Mouse (Mus musculus): ENCODE data around the gene Actl6b.

Actl6b gene

DNA sequence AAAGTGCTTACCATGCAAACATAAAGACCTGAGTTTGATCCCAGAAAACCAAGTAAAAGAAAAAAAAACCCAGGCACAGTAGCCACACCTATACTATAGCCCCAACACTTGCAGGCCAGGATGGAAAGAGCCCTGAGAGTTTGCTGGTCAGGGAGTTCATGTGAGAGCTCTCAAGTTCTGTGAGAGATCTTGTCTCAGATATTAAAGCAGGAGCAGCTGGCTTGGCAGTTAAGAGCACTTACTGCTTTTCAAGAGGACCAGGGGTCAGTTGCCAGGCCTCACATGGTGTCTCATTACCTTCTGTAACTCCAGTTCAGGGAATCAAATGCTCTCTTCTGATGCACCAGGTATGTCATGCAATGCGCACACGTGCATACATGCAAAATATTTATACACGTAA lies 18.6 kb upstream of the Actl6b start:
- H3K27me3 ChIP-seq (ENCODE audit: control insufficient read depth, insufficient read depth, low read length, poor library complexity, severe bottlenecking), result no peaks in the 10 kb centered on the region
- no peak for DNase-seq (ENCODE audit: low read depth, low spot score)
- peaks cover 3% of the 10 kb centered on the region; the same call in 1 of the 2 replicates for H3K36me3 ChIP-seq (ENCODE audit: control insufficient read depth, insufficient read depth, low read length, poor library complexity, severe bottlenecking)

DNA sequence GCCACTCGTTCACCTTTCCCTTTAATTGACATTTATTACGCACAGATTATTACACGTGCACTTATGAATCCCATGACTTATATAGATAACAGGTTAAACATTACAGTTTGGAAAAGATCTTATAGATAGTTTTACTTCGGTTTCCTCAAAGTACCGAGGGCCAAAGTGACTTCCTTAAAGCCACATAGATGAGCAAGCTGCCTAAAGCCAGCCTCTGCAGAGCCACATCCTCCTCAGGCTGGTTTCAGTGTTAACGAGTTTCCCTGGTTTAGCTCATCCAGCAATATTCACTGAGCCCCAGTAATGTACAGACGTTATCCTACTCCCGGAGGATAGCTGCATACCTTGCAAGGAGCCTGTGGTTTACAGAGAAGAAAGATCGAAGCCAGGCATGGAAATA lies 18.0 kb upstream of the Actl6b start:
- Histone ChIP-seq H3K27me3 (ENCODE audit: control insufficient read depth, insufficient read depth, low read length, poor library complexity, severe bottlenecking) (no peaks in the 10 kb centered on the region), H3K36me3 (ENCODE audit: control insufficient read depth, insufficient read depth, low read length, poor library complexity, severe bottlenecking) (no peaks in the 10 kb centered on the region)
- DNase-seq (ENCODE audit: low read depth, low spot score), result no peak

DNA sequence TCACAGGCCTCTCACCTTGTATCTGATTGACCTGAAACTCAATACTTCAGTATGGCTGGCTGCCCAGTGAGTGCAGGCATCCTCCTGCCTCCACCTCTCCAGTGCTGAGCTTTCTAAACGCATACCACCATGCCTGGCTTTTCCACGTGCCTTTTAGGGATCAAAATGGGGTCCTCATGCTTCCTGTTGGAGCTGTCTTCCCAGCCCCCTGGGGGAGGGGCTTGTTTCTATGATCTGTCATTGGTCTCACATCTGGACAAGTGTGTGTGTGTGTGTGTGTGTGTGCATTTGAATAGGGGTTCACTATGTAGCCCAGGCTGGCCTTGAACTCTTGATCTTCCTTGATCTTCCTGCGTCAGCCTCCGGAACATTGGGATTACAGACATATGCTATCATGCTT lies 15.9 kb upstream of the Actl6b start:
- DNase-seq (ENCODE audit: low read depth, low spot score), result no peak
- Histone ChIP-seq H3K27me3 (ENCODE audit: control insufficient read depth, insufficient read depth, low read length, poor library complexity, severe bottlenecking) (no peaks in the 10 kb centered on the region), H3K36me3 (ENCODE audit: control insufficient read depth, insufficient read depth, low read length, poor library complexity, severe bottlenecking) (no peaks in the 10 kb centered on the region)

DNA sequence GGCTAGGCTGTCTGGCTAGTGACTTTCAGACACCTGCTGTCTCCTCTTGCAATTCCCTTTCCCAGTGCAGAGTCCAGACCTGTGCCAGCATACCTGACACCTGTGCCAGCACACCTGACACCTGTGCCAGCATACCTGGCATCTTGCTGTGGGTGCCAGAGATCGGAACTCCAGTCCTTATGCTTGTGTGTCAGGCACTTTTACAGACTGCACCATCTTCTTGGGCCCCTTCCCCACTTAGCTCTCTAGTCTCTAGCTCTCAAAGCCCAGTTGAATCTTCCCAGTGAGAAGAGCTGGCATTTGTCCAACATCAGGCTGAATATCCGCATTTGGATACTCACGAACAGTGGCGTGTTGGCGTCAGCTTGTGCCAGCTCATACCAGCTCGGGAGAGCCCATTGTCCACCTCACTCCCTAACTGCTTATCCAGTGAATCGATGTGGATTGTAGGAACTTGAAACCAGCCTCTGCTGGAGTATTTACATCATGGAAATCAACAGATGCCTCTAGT lies 14.0 kb upstream of the Actl6b start:
- no peak for DNase-seq (ENCODE audit: low read depth, low spot score)
- H3K36me3 ChIP-seq (ENCODE audit: control insufficient read depth, insufficient read depth, low read length, poor library complexity, severe bottlenecking), result no peaks in the 10 kb centered on the region

DNA sequence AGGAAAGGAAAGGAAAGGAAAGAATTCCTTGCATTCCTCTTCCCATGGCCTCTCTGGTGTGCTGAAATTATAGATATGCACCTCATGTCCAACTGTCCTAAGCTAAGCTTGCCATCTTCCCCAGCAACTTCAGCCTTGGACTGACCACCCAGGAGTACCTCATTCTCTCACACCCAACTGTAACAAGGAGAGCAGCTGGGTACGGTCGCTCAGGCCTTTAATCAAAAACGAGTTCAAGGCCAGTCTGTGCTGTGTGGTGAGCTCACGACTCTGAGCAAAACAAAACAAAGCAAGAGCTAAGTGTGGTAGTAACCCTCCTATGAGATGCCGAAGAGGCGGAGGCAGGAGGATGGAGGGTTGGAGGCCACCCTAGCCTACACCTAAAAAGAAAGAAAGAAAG lies 12.3 kb upstream of the Actl6b start:
- DNase-seq (ENCODE audit: low read depth, low spot score), result no peak
- H3K36me3 ChIP-seq (ENCODE audit: control insufficient read depth, insufficient read depth, low read length, poor library complexity, severe bottlenecking), result no peaks in the 10 kb centered on the region

More for the DNA sequence above, 14.0 kb upstream of the Actl6b start:
- H3K27me3 ChIP-seq (ENCODE audit: control insufficient read depth, insufficient read depth, low read length, poor library complexity, severe bottlenecking), result no peaks in the 10 kb centered on the region

DNA sequence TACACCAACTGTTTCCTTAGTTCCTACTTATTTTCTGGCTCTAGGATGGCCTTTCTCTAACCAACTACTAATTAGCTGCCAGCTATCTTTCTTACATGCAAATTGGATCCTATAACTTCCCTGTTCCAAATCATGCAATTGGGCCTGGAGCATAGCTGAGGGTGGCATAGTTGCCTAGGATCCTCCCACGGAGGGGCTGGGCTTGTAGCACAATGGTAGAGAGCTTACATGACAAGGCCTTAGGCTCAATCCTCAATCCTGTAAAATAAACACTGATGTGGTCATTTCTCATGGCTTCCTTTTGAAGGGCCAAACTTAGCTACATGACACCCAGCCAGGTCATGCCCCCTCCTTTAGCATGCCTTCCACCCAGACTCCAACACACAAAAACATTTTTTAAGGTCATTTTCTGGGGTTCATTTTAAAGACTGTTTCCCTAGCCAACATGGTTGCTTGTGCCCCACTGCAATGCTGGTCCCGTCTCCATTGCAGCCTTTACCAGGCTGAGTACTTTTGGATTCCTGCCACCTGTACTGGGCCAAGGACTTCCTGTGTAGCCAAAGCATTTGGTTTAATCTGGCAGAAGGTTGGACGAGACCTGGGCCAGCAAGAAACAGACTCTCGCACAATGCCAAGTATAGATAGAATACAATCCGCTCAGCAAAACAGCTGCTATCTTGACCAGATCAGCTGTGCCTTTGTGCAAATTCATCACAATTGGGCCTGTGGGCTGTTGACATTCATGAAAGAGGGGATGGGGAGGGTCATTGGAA lies 11.4 kb upstream of the Actl6b start:
- H3K27me3 ChIP-seq (ENCODE audit: control insufficient read depth, insufficient read depth, low read length, poor library complexity, severe bottlenecking), result no peaks in the 10 kb centered on the region
- no peaks in the 10 kb centered on the region for H3K36me3 ChIP-seq (ENCODE audit: control insufficient read depth, insufficient read depth, low read length, poor library complexity, severe bottlenecking)
- no peak for DNase-seq (ENCODE audit: low read depth, low spot score)

More for the DNA sequence above, 12.3 kb upstream of the Actl6b start:
- H3K27me3 ChIP-seq (ENCODE audit: control insufficient read depth, insufficient read depth, low read length, poor library complexity, severe bottlenecking), result no peaks in the 10 kb centered on the region

DNA sequence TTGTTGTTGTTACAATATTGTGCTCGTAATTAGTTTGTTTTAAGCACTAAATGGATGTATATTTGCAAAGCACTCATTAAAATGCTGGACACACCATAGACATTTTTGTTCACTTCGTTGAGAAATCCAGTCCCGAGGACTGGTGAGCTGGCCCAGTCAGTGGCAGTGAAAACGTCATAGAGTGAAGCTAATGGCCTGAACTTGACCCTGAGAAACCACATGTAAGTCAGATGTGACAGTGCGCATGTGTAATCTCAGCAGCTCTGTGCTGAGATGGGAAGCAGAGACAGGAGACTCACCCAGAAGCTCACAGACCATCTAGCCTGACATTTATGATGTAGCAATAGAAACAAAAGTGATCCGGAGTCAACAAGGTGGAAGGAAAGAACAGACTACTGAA lies 8.4 kb upstream of the Actl6b start:
- Histone ChIP-seq H3K27me3 (ENCODE audit: control insufficient read depth, insufficient read depth, low read length, poor library complexity, severe bottlenecking) (no peaks in the 10 kb centered on the region), H3K36me3 (ENCODE audit: control insufficient read depth, insufficient read depth, low read length, poor library complexity, severe bottlenecking) (no peaks in the 10 kb centered on the region)
- no peak for DNase-seq (ENCODE audit: low read depth, low spot score)

DNA sequence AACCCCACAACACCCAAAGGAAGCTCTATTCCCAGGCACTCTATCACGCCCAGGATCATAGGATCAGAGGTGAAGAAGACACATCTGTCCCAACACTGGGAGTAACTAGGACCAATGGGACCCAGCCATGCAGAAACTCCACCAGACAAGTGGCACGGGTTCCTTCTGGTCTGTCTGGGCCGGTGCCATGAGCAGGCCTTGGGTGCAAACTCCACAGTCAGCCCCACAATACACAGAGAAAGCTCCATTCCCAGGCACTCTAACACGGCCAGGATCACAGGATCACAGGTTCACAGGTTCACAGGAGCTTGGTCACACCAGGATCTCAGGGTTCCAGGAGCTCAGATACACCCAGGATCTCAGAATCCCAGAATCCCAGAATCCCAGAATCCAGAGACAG lies 7.7 kb upstream of the Actl6b start:
- no peak for DNase-seq (ENCODE audit: low read depth, low spot score)
- no peaks in the 10 kb centered on the region for H3K27me3 ChIP-seq (ENCODE audit: control insufficient read depth, insufficient read depth, low read length, poor library complexity, severe bottlenecking)
- H3K36me3 ChIP-seq (ENCODE audit: control insufficient read depth, insufficient read depth, low read length, poor library complexity, severe bottlenecking), result no peaks in the 10 kb centered on the region

DNA sequence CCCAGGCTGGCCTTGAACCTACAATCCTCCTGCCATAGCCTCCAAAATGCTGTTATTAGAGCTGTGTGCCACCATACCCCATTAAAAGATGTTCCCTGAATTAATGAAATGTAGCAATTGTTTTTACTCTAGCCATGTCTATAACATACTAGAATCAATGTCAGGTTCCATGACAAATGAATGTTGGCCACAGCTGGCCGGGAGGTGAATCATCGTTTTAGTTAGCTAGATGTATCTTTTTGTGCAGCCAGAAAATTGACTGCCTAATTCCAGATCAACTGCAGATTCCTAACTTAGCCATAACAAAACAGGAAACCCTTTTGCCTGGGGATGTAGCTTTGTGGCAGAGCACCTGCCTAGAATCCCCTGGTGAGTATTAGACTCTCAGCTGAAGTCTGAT lies 3.5 kb upstream of the Actl6b start:
- no peak for DNase-seq (ENCODE audit: low read depth, low spot score)
- Histone ChIP-seq H3K36me3 (ENCODE audit: control insufficient read depth, insufficient read depth, low read length, poor library complexity, severe bottlenecking) (no peaks in the 10 kb centered on the region), H3K27me3 (ENCODE audit: control insufficient read depth, insufficient read depth, low read length, poor library complexity, severe bottlenecking) (peaks cover 2% of the 10 kb centered on the region)

DNA sequence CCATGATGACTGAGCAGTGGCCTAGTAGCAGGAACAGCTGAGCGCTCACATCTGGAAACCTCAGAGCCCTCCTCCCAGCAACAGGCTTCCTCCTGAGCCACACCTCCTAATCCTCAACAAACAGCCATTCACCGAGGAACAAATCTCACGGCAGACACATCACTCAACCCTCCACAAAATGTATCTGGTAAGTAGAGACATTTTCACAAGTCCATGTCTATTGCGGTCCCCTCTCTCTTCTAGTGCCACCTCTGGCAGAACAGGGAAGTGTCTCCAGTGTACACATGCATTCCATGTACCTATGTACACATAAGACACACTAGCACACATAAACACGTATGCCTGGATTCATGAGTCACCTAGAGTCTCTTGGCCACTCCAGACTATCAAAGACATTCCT lies 2.2 kb upstream of the Actl6b start:
- H3K27me3 ChIP-seq (ENCODE audit: control insufficient read depth, insufficient read depth, low read length, poor library complexity, severe bottlenecking), result peaks cover 3% of the 10 kb centered on the region
- peak; percentile 49 for DNase-seq (ENCODE audit: low read depth, low spot score)

DNA sequence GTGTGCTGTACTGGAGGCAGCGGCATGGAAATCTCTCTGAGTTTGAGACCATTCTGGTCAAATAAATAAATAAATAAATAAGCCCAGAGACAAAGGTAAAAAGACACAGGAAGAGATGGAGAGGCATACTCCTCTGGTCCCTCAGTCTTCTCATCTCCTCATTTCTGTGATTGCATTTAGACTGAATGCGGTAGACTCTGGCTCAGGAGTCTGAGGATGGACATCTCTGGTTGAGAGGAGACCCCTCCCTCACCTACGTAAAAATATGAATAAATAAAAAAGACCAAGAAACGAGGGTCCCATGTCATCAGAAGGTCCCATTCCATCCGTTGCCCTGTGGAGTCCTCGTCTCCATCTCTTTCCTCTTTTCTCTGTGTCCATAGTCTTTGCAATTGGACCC lies 317 bp upstream of the Actl6b start:
- DNase-seq (ENCODE audit: low read depth, low spot score), result no peak
- Histone ChIP-seq H3K36me3 (ENCODE audit: control insufficient read depth, insufficient read depth, low read length, poor library complexity, severe bottlenecking) (no peaks in the 10 kb centered on the region), H3K27me3 (ENCODE audit: control insufficient read depth, insufficient read depth, low read length, poor library complexity, severe bottlenecking) (peaks cover 5% of the 10 kb centered on the region)

More for the DNA sequence above, 2.2 kb upstream of the Actl6b start:
- no peaks in the 10 kb centered on the region for H3K36me3 ChIP-seq (ENCODE audit: control insufficient read depth, insufficient read depth, low read length, poor library complexity, severe bottlenecking)

DNA sequence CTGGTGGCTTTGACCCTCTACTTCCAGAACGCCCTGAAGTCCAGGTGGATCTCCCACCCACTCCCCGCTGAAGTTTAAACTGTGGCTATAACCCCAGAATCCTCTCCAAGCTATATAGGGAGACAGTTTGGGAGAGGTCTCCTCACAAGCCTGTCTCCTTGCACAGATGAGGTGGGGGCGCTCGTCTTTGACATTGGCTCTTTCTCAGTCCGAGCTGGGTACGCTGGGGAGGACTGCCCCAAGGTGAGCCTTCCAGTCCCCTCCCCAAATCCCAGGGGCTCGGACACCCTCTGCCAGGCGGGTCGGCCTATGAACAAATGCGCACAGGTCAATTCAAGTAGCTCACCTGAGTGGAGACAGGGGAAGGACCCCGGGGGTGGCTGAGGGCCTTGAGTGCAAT lies 581 bp downstream of the Actl6b start:
- no peak for DNase-seq (ENCODE audit: low read depth, low spot score)
- Histone ChIP-seq H3K36me3 (ENCODE audit: control insufficient read depth, insufficient read depth, low read length, poor library complexity, severe bottlenecking) (no peaks in the 10 kb centered on the region), H3K27me3 (ENCODE audit: control insufficient read depth, insufficient read depth, low read length, poor library complexity, severe bottlenecking) (peaks cover 5% of the 10 kb centered on the region)

DNA sequence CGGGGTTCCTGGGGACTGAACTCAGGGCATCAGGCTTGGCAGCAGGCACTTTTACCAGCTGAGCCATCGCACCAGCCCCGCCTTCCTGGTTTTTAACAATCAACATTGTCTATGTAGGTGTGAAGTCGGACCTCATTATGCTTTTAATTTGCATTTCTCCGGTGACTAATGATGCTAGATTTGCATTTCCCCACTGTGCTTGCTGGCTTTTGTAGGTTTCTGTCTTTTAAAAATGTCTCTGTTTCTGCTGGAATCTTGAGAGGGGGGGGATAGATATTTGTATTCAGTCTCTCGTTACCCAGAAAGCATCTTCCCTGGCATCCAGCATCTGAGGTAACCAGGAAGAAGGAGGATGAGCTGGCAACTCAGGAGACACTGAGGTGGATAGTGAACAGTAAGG lies 8.2 kb downstream of the Actl6b start:
- DNase-seq (ENCODE audit: low read depth, low spot score), result no peak
- Histone ChIP-seq H3K36me3 (ENCODE audit: control insufficient read depth, insufficient read depth, low read length, poor library complexity, severe bottlenecking) (no peaks in the 10 kb centered on the region), H3K27me3 (ENCODE audit: control insufficient read depth, insufficient read depth, low read length, poor library complexity, severe bottlenecking) (peaks cover 2% of the 10 kb centered on the region)

DNA sequence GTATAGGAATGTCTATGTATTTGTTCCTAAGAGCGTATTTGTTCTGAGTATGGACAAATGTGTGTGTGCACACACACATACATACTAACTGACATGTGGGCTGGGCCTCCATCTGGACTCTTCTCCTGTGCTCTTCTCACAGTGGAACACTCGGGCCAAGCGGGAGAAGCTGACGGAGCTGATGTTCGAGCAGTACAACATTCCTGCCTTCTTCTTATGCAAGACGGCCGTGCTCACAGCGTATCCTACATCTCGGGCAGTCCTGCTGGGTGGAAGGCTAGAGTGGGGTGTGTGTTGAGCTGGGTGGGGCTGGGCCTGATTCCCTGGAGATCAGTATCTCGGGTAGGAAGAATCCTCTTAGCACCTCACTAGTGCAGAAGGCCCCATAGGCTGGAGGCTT lies 9.6 kb downstream of the Actl6b start:
- no peak for DNase-seq (ENCODE audit: low read depth, low spot score)
- peaks cover 2% of the 10 kb centered on the region for H3K27me3 ChIP-seq (ENCODE audit: control insufficient read depth, insufficient read depth, low read length, poor library complexity, severe bottlenecking)

DNA sequence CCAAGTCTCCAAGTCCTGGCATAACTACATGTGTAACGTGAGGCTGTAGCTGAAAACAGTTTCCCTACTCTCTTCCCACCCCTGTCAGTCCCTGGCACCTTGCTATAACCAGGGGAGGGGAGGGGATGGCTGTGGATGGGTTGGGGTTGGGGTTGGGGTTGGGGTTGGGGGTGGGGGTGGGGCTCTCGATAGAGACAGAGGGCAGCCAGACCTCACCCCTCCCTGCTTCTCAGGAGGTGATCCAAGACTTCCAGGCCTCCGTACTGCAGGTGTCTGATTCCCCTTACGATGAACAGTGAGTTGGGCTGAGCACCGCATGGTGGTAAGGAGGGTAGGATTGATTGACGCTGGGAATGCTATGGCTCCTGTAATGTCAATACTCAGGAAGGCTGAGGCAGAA lies 12.4 kb downstream of the Actl6b start:
- Histone ChIP-seq H3K27me3 (ENCODE audit: control insufficient read depth, insufficient read depth, low read length, poor library complexity, severe bottlenecking) (no peaks in the 10 kb centered on the region), H3K36me3 (ENCODE audit: control insufficient read depth, insufficient read depth, low read length, poor library complexity, severe bottlenecking) (no peaks in the 10 kb centered on the region)
- no peak for DNase-seq (ENCODE audit: low read depth, low spot score)

More for the DNA sequence above, 9.6 kb downstream of the Actl6b start:
- H3K36me3 ChIP-seq (ENCODE audit: control insufficient read depth, insufficient read depth, low read length, poor library complexity, severe bottlenecking), result no peaks in the 10 kb centered on the region

DNA sequence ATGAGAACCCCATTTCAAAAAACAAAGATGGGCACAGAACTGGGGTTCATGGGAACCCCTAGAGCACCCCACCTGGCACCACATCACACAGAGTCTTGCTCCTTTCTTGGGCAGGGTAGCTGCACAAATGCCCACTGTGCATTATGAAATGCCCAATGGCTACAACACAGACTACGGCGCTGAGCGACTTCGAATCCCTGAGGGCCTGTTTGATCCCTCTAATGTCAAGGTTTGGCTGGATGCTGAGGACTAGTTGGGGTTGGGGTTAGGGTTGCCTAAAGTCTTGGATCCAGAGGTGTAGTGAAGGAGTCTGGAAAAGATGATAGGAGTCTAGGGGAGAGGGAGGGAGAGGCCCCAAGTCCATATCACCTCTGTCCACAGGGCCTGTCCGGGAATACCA lies 13.1 kb downstream of the Actl6b start:
- no peaks in the 10 kb centered on the region for H3K36me3 ChIP-seq (ENCODE audit: control insufficient read depth, insufficient read depth, low read length, poor library complexity, severe bottlenecking)
- H3K27me3 ChIP-seq (ENCODE audit: control insufficient read depth, insufficient read depth, low read length, poor library complexity, severe bottlenecking), result no peaks in the 10 kb centered on the region
- no peak for DNase-seq (ENCODE audit: low read depth, low spot score)

Data from splenic B cell, adult 2 months (primary cell).